Comparison of ENCODE assay signal across 21 mouse cellular contexts in the genomic region with DNA sequence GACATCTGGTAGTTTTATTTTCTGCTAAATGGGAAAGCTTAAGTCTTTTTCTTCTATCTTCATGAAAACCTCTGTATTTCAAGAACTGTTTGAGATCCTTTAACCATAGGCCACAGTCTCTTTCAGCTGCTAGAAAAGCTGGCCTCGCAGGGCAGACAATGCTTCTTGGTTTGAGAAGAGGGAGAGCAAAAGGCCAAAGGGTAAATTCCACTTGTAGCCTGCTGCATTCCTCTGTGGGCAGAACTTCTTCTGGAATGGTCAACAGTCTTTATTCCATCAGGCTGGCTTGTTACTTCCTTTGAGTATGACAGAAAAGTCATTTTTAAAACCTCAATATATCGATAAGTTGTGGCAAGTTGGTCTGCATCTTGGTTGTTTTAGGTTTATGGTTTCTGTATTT.
DNase-seq lines count a peak whose midpoint lies in the region; ATAC-seq lines count a peak whose summit lies in the region.
"Had no signal": no experiment of that assay in that cellular context is flagged by ENCODE, and none has a peak within 500 bp of the region (broad histone marks: within the 10 kb centered on the region; RNA-seq: fewer than 3 reads in every experiment).

No protein-coding gene starts in this region.

- no peaks in the 10 kb centered on the region for H3K27me3 ChIP-seq in neural tube, embryonic 15.5 days (replicated peaks)
- H3K27me3 ChIP-seq in embryonic facial prominence, embryonic 11.5 days (ENCODE audit: control insufficient read depth, insufficient read depth, low read length) = no peaks in the 10 kb centered on the region
- H3K27me3 ChIP-seq: megakaryocyte, embryonic 14.5 days; neural tube, embryonic 13.5 days had no signal

- H3K36me3 ChIP-seq in neural tube, embryonic 15.5 days = no peaks in the 10 kb centered on the region
- no peaks in the 10 kb centered on the region for H3K36me3 ChIP-seq in embryonic facial prominence, embryonic 11.5 days (replicated peaks; ENCODE audit: control insufficient read depth, insufficient read depth, low read depth, low read length)
- H3K36me3 ChIP-seq: forebrain, embryonic 10.5 days; limb, embryonic 10.5 days; neural tube, embryonic 13.5 days had no signal

- no peak overlapping the region for H3K4me2 ChIP-seq in neural tube, embryonic 15.5 days
- H3K4me2 ChIP-seq in embryonic facial prominence, embryonic 11.5 days (ENCODE audit: low read depth, low read length) = no peak overlapping the region
- H3K4me2 ChIP-seq: neural tube, embryonic 13.5 days had no signal

- DNase-seq in kidney, adult 11 months = peak; percentile 4
- no peak for DNase-seq in kidney, postnatal 10 days
- DNase-seq in neural tube, embryonic 10.5 days (ENCODE audit: extremely low spot score, low spot score) = peak; percentile 26
- peak; percentile 19 for DNase-seq in embryonic facial prominence, embryonic 11.5 days (ENCODE audit: low spot score)
- no peak for DNase-seq in B cell, adult 2 months
- no peak for DNase-seq in lung, postnatal 10 days
- DNase-seq: cerebellum, adult 18-20 months; cerebellum, postnatal 36 days; gastrocnemius, postnatal 25 days; heart, adult 2 months; heart, postnatal 36 days; kidney, adult 18-20 months; lung, adult 18-20 months; right cerebral cortex, postnatal 14 days; spleen, adult 18-20 months; thymus, postnatal 25 days had no signal

- no peak for ATAC-seq in neural tube, embryonic 15.5 days (ENCODE audit: low FRiP score)
- no peak for ATAC-seq in embryonic facial prominence, embryonic 11.5 days (replicated peaks; ENCODE audit: insufficient number of reproducible peaks, low FRiP score, low TSS enrichment, low read depth)

- H3K27ac ChIP-seq in neural tube, embryonic 15.5 days (replicated peaks) = no peak overlapping the region
- H3K27ac ChIP-seq in embryonic facial prominence, embryonic 11.5 days (replicated peaks; ENCODE audit: low read depth, low read length) = no peak overlapping the region
- H3K27ac ChIP-seq: forebrain, embryonic 10.5 days; heart, adult 2 months; limb, embryonic 10.5 days; neural tube, embryonic 13.5 days had no signal

- no peaks in the 10 kb centered on the region for H3K9me3 ChIP-seq in neural tube, embryonic 15.5 days (replicated peaks)
- H3K9me3 ChIP-seq in embryonic facial prominence, embryonic 11.5 days (replicated peaks; ENCODE audit: control insufficient read depth, low read length) = no peaks in the 10 kb centered on the region
- H3K9me3 ChIP-seq: forebrain, embryonic 10.5 days; limb, embryonic 10.5 days; megakaryocyte, embryonic 14.5 days; neural tube, embryonic 13.5 days had no signal

- no peak overlapping the region for H3K9ac ChIP-seq in neural tube, embryonic 15.5 days (replicated peaks)
- H3K9ac ChIP-seq in embryonic facial prominence, embryonic 11.5 days (replicated peaks; ENCODE audit: low read length) = no peak overlapping the region
- H3K9ac ChIP-seq: neural tube, embryonic 13.5 days had no signal

- H3K4me3 ChIP-seq in neural tube, embryonic 15.5 days (replicated peaks) = no peak overlapping the region
- H3K4me3 ChIP-seq in embryonic facial prominence, embryonic 11.5 days (ENCODE audit: low read depth, low read length) = no peak overlapping the region
- H3K4me3 ChIP-seq: forebrain, embryonic 10.5 days; heart, adult 2 months; limb, embryonic 10.5 days; megakaryocyte, embryonic 14.5 days; neural tube, embryonic 13.5 days had no signal

- no peaks in the 10 kb centered on the region for H3K4me1 ChIP-seq in neural tube, embryonic 15.5 days
- no peaks in the 10 kb centered on the region for H3K4me1 ChIP-seq in embryonic facial prominence, embryonic 11.5 days (ENCODE audit: control insufficient read depth, insufficient read depth, low read length)
- H3K4me1 ChIP-seq: limb, embryonic 10.5 days; megakaryocyte, embryonic 14.5 days; neural tube, embryonic 13.5 days had no signal

- WGBS in neural tube, embryonic 15.5 days = 42% methylated on average over 2 of the region's 2 CpGs
- 20% methylated on average over 2 of the region's 2 CpGs for WGBS in embryonic facial prominence, embryonic 11.5 days

Comparison
In these comparisons a context has a peak if more than half of its experiments do, and no peak if none do; other contexts are left out.
1. DNase-seq: peak in kidney, adult 11 months (single experiment), neural tube, embryonic 10.5 days (single experiment) and embryonic facial prominence, embryonic 11.5 days (single experiment); none in kidney, postnatal 10 days (single experiment), B cell, adult 2 months (0 of 2) and lung, postnatal 10 days (single experiment).